ENCODE assay signal across 26 mouse cellular contexts in the genomic region with DNA sequence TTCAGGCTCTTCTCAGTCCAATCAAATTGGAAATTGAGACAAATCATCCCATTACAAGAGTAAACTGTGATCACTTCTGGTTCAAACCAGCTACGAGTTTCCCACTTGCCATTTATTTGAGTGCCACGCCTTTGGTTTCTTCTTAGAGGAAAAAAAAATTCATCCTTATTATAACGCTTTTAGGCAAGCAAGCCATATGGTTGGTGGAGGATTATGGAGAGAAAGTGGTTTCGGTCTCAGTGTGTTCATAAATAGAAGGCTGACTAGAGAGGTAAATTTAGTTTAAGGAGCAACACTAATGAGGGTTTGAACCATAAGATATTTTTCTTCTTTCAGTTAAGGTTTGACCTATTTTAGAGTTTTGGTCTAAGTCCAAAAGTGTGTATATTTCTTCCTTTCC.
"Had no signal": no experiment of that assay in that cellular context is flagged by ENCODE, and none has a peak within 500 bp of the region (broad histone marks: within the 10 kb centered on the region; RNA-seq: fewer than 3 reads in every experiment).

No protein-coding gene starts in this region.

- H3K4me1 ChIP-seq: heart, embryonic 13.5 days; heart, embryonic 15.5 days; hindbrain, embryonic 13.5 days; hindbrain, embryonic 15.5 days; intestine, embryonic 15.5 days; limb, embryonic 10.5 days; limb, embryonic 12.5 days; liver, embryonic 13.5 days; liver, embryonic 15.5 days had no signal

- H3K27ac ChIP-seq: heart, adult 2 months; heart, embryonic 13.5 days; heart, embryonic 15.5 days; hindbrain, embryonic 13.5 days; hindbrain, embryonic 15.5 days; intestine, embryonic 15.5 days; limb, embryonic 10.5 days; limb, embryonic 12.5 days; liver, embryonic 13.5 days; liver, embryonic 15.5 days had no signal

- H3K9me3 ChIP-seq: heart, embryonic 13.5 days; heart, embryonic 15.5 days; hindbrain, embryonic 13.5 days; hindbrain, embryonic 15.5 days; intestine, embryonic 15.5 days; limb, embryonic 10.5 days; limb, embryonic 12.5 days; liver, embryonic 13.5 days; liver, embryonic 15.5 days had no signal

- ATAC-seq: inflammation-experienced regulatory T-cells, adult 6 months; intestine, embryonic 15.5 days; intestine, postnatal 0 days; liver, postnatal 0 days had no signal

- H3K4me2 ChIP-seq: heart, embryonic 11.5 days; heart, embryonic 13.5 days; heart, embryonic 15.5 days; hindbrain, embryonic 13.5 days; hindbrain, embryonic 15.5 days; intestine, embryonic 15.5 days; limb, embryonic 12.5 days; liver, embryonic 11.5 days; liver, embryonic 13.5 days; liver, embryonic 15.5 days had no signal

- H3K9ac ChIP-seq: heart, embryonic 13.5 days; heart, embryonic 15.5 days; hindbrain, embryonic 13.5 days; hindbrain, embryonic 15.5 days; intestine, embryonic 15.5 days; limb, embryonic 12.5 days; liver, embryonic 13.5 days; liver, embryonic 15.5 days; liver, postnatal 0 days had no signal

- H3K36me3 ChIP-seq: heart, embryonic 13.5 days; heart, embryonic 15.5 days; hindbrain, embryonic 13.5 days; hindbrain, embryonic 15.5 days; intestine, embryonic 15.5 days; limb, embryonic 10.5 days; limb, embryonic 12.5 days; liver, embryonic 13.5 days; liver, embryonic 15.5 days had no signal

- DNase-seq: gastrocnemius, postnatal 14 days; gastrocnemius, postnatal 36 days; heart, adult 2 months; heart, postnatal 14 days; heart, postnatal 36 days; kidney, adult 18-20 months; kidney, adult 8-10 months; kidney, postnatal 10 days; kidney, postnatal 25 days; kidney, postnatal 4 days; layer of hippocampus, adult 9-11 months; liver; liver, embryonic 13.5 days; liver, postnatal 0 days had no signal

- H3K4me3 ChIP-seq: heart, adult 2 months; heart, embryonic 13.5 days; heart, embryonic 15.5 days; hindbrain, embryonic 13.5 days; hindbrain, embryonic 15.5 days; intestine, embryonic 15.5 days; limb, embryonic 10.5 days; limb, embryonic 12.5 days; liver, embryonic 13.5 days; liver, embryonic 15.5 days had no signal

- H3K27me3 ChIP-seq: heart, embryonic 13.5 days; heart, embryonic 15.5 days; hindbrain, embryonic 13.5 days; hindbrain, embryonic 15.5 days; intestine, embryonic 15.5 days; limb, embryonic 12.5 days; liver, embryonic 13.5 days; liver, embryonic 15.5 days had no signal
